8 mouse cellular contexts compared by ENCODE assay signal in genomic region chr8:13676302-13676700, GRCm38 (mm10). TPM values are rescaled to one million over a fixed set of nuclear protein-coding genes. Genes with fewer than 3 reads are reported as not detected.
DNase-seq lines count a peak whose midpoint lies in the region; ATAC-seq and TF ChIP-seq lines count a peak whose summit lies in the region.

No protein-coding gene starts in this region.

- TF ChIP-seq POLR2A in lung, adult 2 months (IDR thresholded peaks at IDR 0.05; ENCODE audit: borderline replicate concordance, extremely low read depth, low read depth, low read length) = no peak; the same call in 1 of the 2 replicates

- peak overlapping the region; percentile 65 for H3K9ac ChIP-seq in forebrain, embryonic 15.5 days (replicated peaks)
- H3K9ac ChIP-seq in neural tube, embryonic 13.5 days = peak overlapping the region; percentile 80

- intact Hi-C loops in heart, postnatal 25 days (cut with DNase I) = loop anchor here (5.0 kb wide), 1 partner anchor 74 kb away; no protein-coding TSS in a partner anchor

- H3K27ac ChIP-seq in forebrain, embryonic 15.5 days (replicated peaks) = peak overlapping the region; percentile 90
- peak overlapping the region; percentile 92 for H3K27ac ChIP-seq in neural tube, embryonic 13.5 days (replicated peaks)

- DNase-seq in MEL-GATA-1-ER (ENCODE audit: extremely low read depth, low read depth) = peak; percentile 44
- DNase-seq in heart, postnatal 25 days (ENCODE audit: low spot score) = peak; percentile 43
- DNase-seq in layer of hippocampus, adult 11-12 months (ENCODE audit: low spot score) = peak; percentile 69
- DNase-seq in lung, adult 2 months = peak; percentile 61
- DNase-seq in urinary bladder, adult 2 months (ENCODE audit: low spot score) = peak; percentile 50

- H3K36me3 ChIP-seq in forebrain, embryonic 15.5 days = no peaks in the 10 kb centered on the region
- no peaks in the 10 kb centered on the region for H3K36me3 ChIP-seq in neural tube, embryonic 13.5 days

- TF ChIP-seq CTCF in lung, adult 2 months (IDR thresholded peaks at IDR 0.05; ENCODE audit: insufficient read depth, low read length) = peak; percentile 11; the same call in 1 of the 2 replicates

- WGBS in forebrain, embryonic 15.5 days = under 1% methylated on average over 12 of the region's 12 CpGs
- under 1% methylated on average over 12 of the region's 12 CpGs for WGBS in lung, adult 2 months
- WGBS in neural tube, embryonic 13.5 days = under 1% methylated on average over 12 of the region's 12 CpGs

- H3K4me1 ChIP-seq in forebrain, embryonic 15.5 days = peaks cover 27% of the 10 kb centered on the region
- H3K4me1 ChIP-seq in lung, adult 2 months (ENCODE audit: control insufficient read depth, insufficient read depth, low read length) = peaks cover 10% of the 10 kb centered on the region
- H3K4me1 ChIP-seq in neural tube, embryonic 13.5 days (replicated peaks) = peaks cover 41% of the 10 kb centered on the region

- peak overlapping the region; percentile 86 for H3K4me3 ChIP-seq in forebrain, embryonic 15.5 days
- H3K4me3 ChIP-seq in lung, adult 2 months (replicated peaks; ENCODE audit: extremely low read depth, low read depth, low read length) = peak overlapping the region; percentile 79
- peak overlapping the region; percentile 74 for H3K4me3 ChIP-seq in neural tube, embryonic 13.5 days

- peak overlapping the region; percentile 60 for H3K4me2 ChIP-seq in forebrain, embryonic 15.5 days (replicated peaks)
- peak overlapping the region; percentile 63 for H3K4me2 ChIP-seq in neural tube, embryonic 13.5 days

- H3K27me3 ChIP-seq in forebrain, embryonic 15.5 days = no peaks in the 10 kb centered on the region
- H3K27me3 ChIP-seq in neural tube, embryonic 13.5 days = no peaks in the 10 kb centered on the region

- ATAC-seq in cerebellum, adult (ENCODE audit: insufficient number of reproducible peaks, low FRiP score, low TSS enrichment) = peak; percentile 27; the same call in 1 of the 2 replicates
- ATAC-seq in forebrain, embryonic 15.5 days (replicated peaks) = 0 out of 2 replicates have a peak, but pooled peaks have one; percentile 6
- no peak for ATAC-seq in neural tube, embryonic 13.5 days (ENCODE audit: low read depth)

- no peaks in the 10 kb centered on the region for H3K9me3 ChIP-seq in forebrain, embryonic 15.5 days
- H3K9me3 ChIP-seq in neural tube, embryonic 13.5 days = no peaks in the 10 kb centered on the region

RNA-seq across cellular contexts. Expression of gene Rasa3, which starts 1.1 kb away (rescaled TPM):
- 22.1 and 23.4 TPM in 2 replicates for polyA plus RNA-seq in forebrain, embryonic 15.5 days (2015; fragmentation: Nextera tagmentation; extraction: Ambion mirVana)
- 10 to 100 TPM; 14.8 to 19.8 TPM for total RNA-seq in heart, postnatal 25 days (2021)
- polyA plus RNA-seq in lung, adult 2 months (2012; rRNA removed) = 37.1 and 43.5 TPM in 2 replicates
- 28.3 and 30.7 TPM in 2 replicates for polyA plus RNA-seq in neural tube, embryonic 13.5 days (2015; fragmentation: Nextera tagmentation; extraction: Ambion mirVana)
- polyA plus RNA-seq in urinary bladder, adult 2 months (2012; rRNA removed) = 49.5 and 51.4 TPM in 2 replicates

RNA-seq across cellular contexts. Expression of gene Cfap97d2, which starts 29.4 kb away (rescaled TPM):
- polyA plus RNA-seq in forebrain, embryonic 15.5 days (2015; fragmentation: Nextera tagmentation; extraction: Ambion mirVana) = 0.75 and 1.2 TPM in 2 replicates
- total RNA-seq in heart, postnatal 25 days (2021) = not detected
- 1.7 and 2.5 TPM in 2 replicates for polyA plus RNA-seq in lung, adult 2 months (2012; rRNA removed)
- 1.3 and 1.8 TPM in 2 replicates for polyA plus RNA-seq in neural tube, embryonic 13.5 days (2015; fragmentation: Nextera tagmentation; extraction: Ambion mirVana)
- polyA plus RNA-seq in urinary bladder, adult 2 months (2012; rRNA removed) = 0.11 and 0.27 TPM in 2 replicates
